Mouse (Mus musculus): Measurements from ENCODE around the gene Pde8a. TPM values are rescaled to one million over a fixed set of nuclear protein-coding genes. Genes with fewer than 3 reads are reported as not detected.
A peak's percentile ranks its signal among the peaks of the same experiment; 100 is the strongest.
"Not testable (repeated sequence)": the region's sequence is repeated elsewhere in the genome, so short reads cannot be mapped to it uniquely, and the experiment has no call there.

Gene Pde8a
- total RNA-seq (2021) = 1 to 10 TPM; 7.2 to 8.4 TPM
- long read RNA-seq, experiment 1, partial matches to known transcripts = 1 of 5 reads
- long read RNA-seq, experiment 1, other reads (novel, unspliced or antisense) = 1 of 5 reads
- long read RNA-seq, experiment 2, partial matches to known transcripts = 0 of 5 reads
- long read RNA-seq, experiment 2, other reads (novel, unspliced or antisense) = 1 of 5 reads

GRCm38 (mm10) chr7:81213347-81214152 is at the start of gene Pde8a:
Gene Pde8a (plus strand): TSS chr7:81213596.
- H3K27ac ChIP-seq = peak within 1 kb of the TSS; percentile 80
- no peak for DNase-seq (ENCODE audit: low spot score in 2 of 2)
- no peak for TF ChIP-seq CTCF (conservative IDR thresholded peaks at IDR 0.05)
- H3K4me3 ChIP-seq = peak within 1 kb of the TSS; percentile 58

GRCm38 (mm10) chr7:81164411-81164810 is 49.0 kb upstream of the Pde8a start:
- no peak for TF ChIP-seq CTCF (conservative IDR thresholded peaks at IDR 0.05)
- Histone ChIP-seq H3K27ac (no peak overlapping the region), H3K4me3 (no peak overlapping the region)
- DNase-seq (ENCODE audit: low spot score in 2 of 2) = no peak

- peak in 1 of 2 experiments; percentile 32 for DNase-seq (ENCODE audit: low spot score in 2 of 2)
- no peak overlapping the region for H3K4me3 ChIP-seq
- TF ChIP-seq CTCF (conservative IDR thresholded peaks at IDR 0.05) = peak; percentile 89
- H3K27ac ChIP-seq = no peak overlapping the region
Measured at GRCm38 (mm10) chr7:81167124-81167523, 46.3 kb upstream of the Pde8a start.

- H3K27ac ChIP-seq = no peak overlapping the region
- no peak overlapping the region for H3K4me3 ChIP-seq
- no peak for TF ChIP-seq CTCF (conservative IDR thresholded peaks at IDR 0.05)
- DNase-seq (ENCODE audit: low spot score in 2 of 2) = no peak
Measured at GRCm38 (mm10) chr7:81169351-81169750, 44.0 kb upstream of the Pde8a start.

GRCm38 (mm10) chr7:81173931-81174330 is 39.5 kb upstream of the Pde8a start:
- Histone ChIP-seq H3K27ac (no peak overlapping the region), H3K4me3 (no peak overlapping the region)
- DNase-seq (ENCODE audit: low spot score in 2 of 2) = no peak
- no peak for TF ChIP-seq CTCF (conservative IDR thresholded peaks at IDR 0.05)

GRCm38 (mm10) chr7:81174654-81175053 is 38.7 kb upstream of the Pde8a start:
- no peak for DNase-seq (ENCODE audit: low spot score in 2 of 2)
- Histone ChIP-seq H3K27ac (no peak overlapping the region), H3K4me3 (no peak overlapping the region)
- no peak for TF ChIP-seq CTCF (conservative IDR thresholded peaks at IDR 0.05)

GRCm38 (mm10) chr7:81176187-81176769 is 37.1 kb upstream of the Pde8a start:
- DNase-seq (ENCODE audit: low spot score in 2 of 2) = no peak
- TF ChIP-seq CTCF (conservative IDR thresholded peaks at IDR 0.05) = no peak
- Histone ChIP-seq H3K4me3 (no peak overlapping the region), H3K27ac (no peak overlapping the region)

- TF ChIP-seq CTCF (conservative IDR thresholded peaks at IDR 0.05) = no peak
- no peak overlapping the region for H3K27ac ChIP-seq
- no peak overlapping the region for H3K4me3 ChIP-seq
- DNase-seq (ENCODE audit: low spot score in 2 of 2) = no peak
Measured at GRCm38 (mm10) chr7:81179494-81179893, 33.9 kb upstream of the Pde8a start.

- Histone ChIP-seq H3K4me3 (no peak overlapping the region), H3K27ac (no peak overlapping the region)
- DNase-seq (ENCODE audit: low spot score in 2 of 2) = no peak
- no peak for TF ChIP-seq CTCF (conservative IDR thresholded peaks at IDR 0.05)
Measured at GRCm38 (mm10) chr7:81182492-81183175, 30.8 kb upstream of the Pde8a start.

GRCm38 (mm10) chr7:81183181-81183580 is 30.2 kb upstream of the Pde8a start:
- no peak overlapping the region for H3K4me3 ChIP-seq
- no peak for TF ChIP-seq CTCF (conservative IDR thresholded peaks at IDR 0.05)
- no peak for DNase-seq (ENCODE audit: low spot score in 2 of 2)
- no peak overlapping the region for H3K27ac ChIP-seq

GRCm38 (mm10) chr7:81184136-81184535 is 29.3 kb upstream of the Pde8a start:
- Histone ChIP-seq H3K4me3 (no peak overlapping the region), H3K27ac (no peak overlapping the region)
- no peak for DNase-seq (ENCODE audit: low spot score in 2 of 2)
- no peak for TF ChIP-seq CTCF (conservative IDR thresholded peaks at IDR 0.05)

GRCm38 (mm10) chr7:81184651-81185050 is 28.7 kb upstream of the Pde8a start:
- DNase-seq (ENCODE audit: low spot score in 2 of 2) = no peak
- Histone ChIP-seq H3K4me3 (no peak overlapping the region), H3K27ac (no peak overlapping the region)
- no peak for TF ChIP-seq CTCF (conservative IDR thresholded peaks at IDR 0.05)

- DNase-seq (ENCODE audit: low spot score in 2 of 2); H3K4me3 ChIP-seq; H3K27ac ChIP-seq: not testable (repeated sequence)
Measured at GRCm38 (mm10) chr7:81186036-81186435, 27.4 kb upstream of the Pde8a start.

Data from layer of hippocampus, adult 2 months (tissue).